Mouse (Mus musculus): ENCODE measurements around the gene S100a8. TPM values are rescaled to one million over a fixed set of nuclear protein-coding genes. Genes with fewer than 3 reads are reported as not detected.
A peak's percentile ranks its signal among the peaks of the same experiment; 100 is the strongest.

Gene S100a8
- polyA plus RNA-seq (2014; fragmentation: Nextera tagmentation; extraction: Ambion mirVana), result 2.2 TPM in 1 of 2 replicates, not detected in the other

DNA sequence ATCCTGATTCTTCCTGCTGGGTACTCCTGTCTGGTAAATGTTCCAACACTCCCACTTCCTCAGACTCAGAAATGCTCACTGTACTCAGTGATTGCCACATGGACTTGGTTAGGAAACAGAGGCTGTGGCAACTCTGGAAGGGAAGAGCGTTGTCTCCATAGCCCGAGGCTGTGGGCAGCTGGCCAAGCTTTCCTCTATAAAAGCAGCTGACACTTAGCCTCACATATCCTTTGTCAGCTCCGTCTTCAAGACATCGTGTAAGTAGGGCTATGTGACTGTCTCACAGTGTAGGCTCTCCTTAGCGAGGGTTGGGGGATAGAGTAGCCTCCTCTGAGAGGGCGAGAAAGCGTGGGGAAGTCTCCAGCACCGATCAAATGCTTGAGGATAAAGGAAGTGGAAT is at the start of gene S100a8:
Gene S100a8 (plus strand): TSS at position 133 of the 400 bp plus-strand sequence.
- Histone ChIP-seq H3K4me1 (ENCODE audit: control insufficient read depth, insufficient read depth, low read length) (no peaks in the 10 kb centered on the region), H3K9ac (replicated peaks; ENCODE audit: low read length) (no peak within 1 kb of the TSS), H3K36me3 (ENCODE audit: control insufficient read depth, insufficient read depth, low read length) (no peaks in the 10 kb centered on the region), H3K9me3 (ENCODE audit: control insufficient read depth, low read length) (no peaks in the 10 kb centered on the region), H3K27me3 (ENCODE audit: control insufficient read depth, insufficient read depth, low read length) (no peaks in the 10 kb centered on the region), H3K27ac (replicated peaks; ENCODE audit: low read depth, low read length) (no peak within 1 kb of the TSS), H3K4me3 (replicated peaks; ENCODE audit: low read depth, low read length) (no peak within 1 kb of the TSS), H3K4me2 (ENCODE audit: low read length) (no peak within 1 kb of the TSS)
- WGBS, result 74% methylated on average over 8 of the region's 8 CpGs
- DNase-seq (peak; percentile 11), ATAC-seq (ENCODE audit: low FRiP score, low TSS enrichment) (no peak)

DNA sequence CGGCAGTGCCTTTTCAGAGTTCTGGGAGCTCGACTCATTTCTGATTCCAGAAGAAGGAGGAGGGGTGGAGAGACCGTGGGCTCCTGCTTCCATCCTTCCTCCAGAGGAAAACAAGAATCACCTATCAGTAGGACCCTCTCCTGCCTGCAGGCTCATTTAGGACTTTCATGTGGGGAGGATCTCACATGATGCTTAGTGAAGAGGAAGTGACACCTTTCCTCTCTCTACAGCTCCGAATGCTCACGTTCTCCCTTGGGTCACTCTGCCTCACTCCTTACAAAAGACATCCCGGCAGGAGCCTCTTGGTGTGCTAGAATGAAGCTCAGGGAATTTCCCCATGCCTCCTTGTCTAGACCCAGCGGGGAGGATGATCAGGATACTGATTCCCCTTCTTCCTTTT is 47.2 kb upstream of the S100a8 start:
- ATAC-seq (ENCODE audit: low FRiP score, low TSS enrichment) (no peak), DNase-seq (no peak)
- no peaks in the 10 kb centered on the region for H3K36me3 ChIP-seq (ENCODE audit: control insufficient read depth, insufficient read depth, low read length)
- no peak overlapping the region for H3K27ac ChIP-seq (replicated peaks; ENCODE audit: low read depth, low read length)
- H3K9ac ChIP-seq (replicated peaks; ENCODE audit: low read length), result no peak overlapping the region
- peaks cover 13% of the 10 kb centered on the region for H3K4me1 ChIP-seq (ENCODE audit: control insufficient read depth, insufficient read depth, low read length)
- no peaks in the 10 kb centered on the region; the same call in 1 of the 2 replicates for H3K9me3 ChIP-seq (ENCODE audit: control insufficient read depth, low read length)
- no peak overlapping the region for H3K4me2 ChIP-seq (ENCODE audit: low read length)
- 55% methylated on average over 7 of the region's 7 CpGs for WGBS
- no peaks in the 10 kb centered on the region for H3K27me3 ChIP-seq (ENCODE audit: control insufficient read depth, insufficient read depth, low read length)
- no peak overlapping the region for H3K4me3 ChIP-seq (replicated peaks; ENCODE audit: low read depth, low read length)

DNA sequence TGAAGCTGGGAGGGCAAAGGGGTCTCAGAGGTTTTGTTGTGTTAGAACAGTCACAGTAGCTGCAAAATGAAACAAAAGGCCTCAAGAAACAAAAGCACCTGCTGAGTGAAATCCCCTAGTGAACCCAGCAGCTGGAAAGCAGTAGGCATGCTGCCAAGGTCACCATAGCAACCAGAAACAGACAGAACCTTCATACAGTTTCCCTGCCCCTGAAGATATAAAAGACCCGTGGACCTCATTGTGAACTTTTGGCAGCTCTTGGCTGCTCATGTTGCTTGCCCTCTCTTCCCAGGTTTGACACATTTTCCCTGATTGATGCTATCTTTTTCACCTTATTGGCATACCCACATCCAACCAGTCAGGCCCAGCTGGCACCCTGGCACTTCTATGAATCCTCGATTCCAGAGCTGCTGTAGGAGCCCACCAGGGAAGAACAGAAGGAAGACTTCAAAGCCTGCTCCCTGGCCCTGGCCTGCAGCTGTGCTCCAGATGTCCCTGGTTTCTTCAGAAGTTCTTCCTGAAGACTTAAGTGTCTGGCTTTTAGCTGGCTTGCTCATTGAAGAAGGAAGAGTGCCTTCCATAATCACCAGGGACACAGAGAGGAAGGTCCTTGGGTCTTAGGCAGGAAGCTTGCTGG is 45.2 kb upstream of the S100a8 start:
- H3K27ac ChIP-seq (replicated peaks; ENCODE audit: low read depth, low read length), result peak overlapping the region; percentile 52; the same call in 1 of the 2 replicates
- WGBS, result 6% methylated on average over 2 of the region's 2 CpGs

DNA sequence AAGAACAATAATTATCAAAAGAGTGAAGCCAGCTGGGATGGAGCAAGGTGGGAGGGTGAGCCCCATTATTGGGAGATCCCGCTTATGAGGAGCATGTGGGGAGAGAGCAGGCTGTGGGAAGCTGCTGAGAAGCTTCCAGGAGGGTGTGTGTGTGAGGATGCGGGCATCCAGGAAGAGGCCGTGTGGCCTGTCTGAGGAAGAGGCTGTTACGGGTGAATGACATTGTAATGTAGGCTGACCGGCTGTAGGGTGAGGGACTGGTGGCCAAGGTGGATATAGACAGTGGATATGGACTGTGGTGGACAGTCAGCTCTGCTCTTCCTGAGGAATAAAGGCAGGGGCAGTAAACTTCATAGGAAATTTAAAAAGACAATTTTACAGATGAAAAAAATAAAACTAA is 43.3 kb upstream of the S100a8 start:
- H3K4me3 ChIP-seq (replicated peaks; ENCODE audit: low read depth, low read length), result no peak overlapping the region
- no peak for DNase-seq
- no peak overlapping the region for H3K9ac ChIP-seq (replicated peaks; ENCODE audit: low read length)
- peaks cover 13% of the 10 kb centered on the region for H3K4me1 ChIP-seq (ENCODE audit: control insufficient read depth, insufficient read depth, low read length)
- no peaks in the 10 kb centered on the region for H3K27me3 ChIP-seq (ENCODE audit: control insufficient read depth, insufficient read depth, low read length)
- no peaks in the 10 kb centered on the region for H3K9me3 ChIP-seq (ENCODE audit: control insufficient read depth, low read length)
- H3K27ac ChIP-seq (replicated peaks; ENCODE audit: low read depth, low read length), result no peak overlapping the region
- H3K4me2 ChIP-seq (ENCODE audit: low read length), result no peak overlapping the region
- ATAC-seq (ENCODE audit: low FRiP score, low TSS enrichment), result no peak
- no peaks in the 10 kb centered on the region for H3K36me3 ChIP-seq (ENCODE audit: control insufficient read depth, insufficient read depth, low read length)
- 80% methylated on average over 5 of the region's 5 CpGs for WGBS

More for the DNA sequence above, 45.2 kb upstream of the S100a8 start:
- ATAC-seq (ENCODE audit: low FRiP score, low TSS enrichment) (peak; percentile 76; the same call in 1 of the 2 replicates), DNase-seq (peak; percentile 81)
- Histone ChIP-seq H3K4me2 (ENCODE audit: low read length) (no peak overlapping the region), H3K27me3 (ENCODE audit: control insufficient read depth, insufficient read depth, low read length) (no peaks in the 10 kb centered on the region), H3K4me3 (replicated peaks; ENCODE audit: low read depth, low read length) (no peak overlapping the region), H3K4me1 (ENCODE audit: control insufficient read depth, insufficient read depth, low read length) (peaks cover 13% of the 10 kb centered on the region), H3K9ac (replicated peaks; ENCODE audit: low read length) (no peak overlapping the region), H3K36me3 (ENCODE audit: control insufficient read depth, insufficient read depth, low read length) (no peaks in the 10 kb centered on the region), H3K9me3 (ENCODE audit: control insufficient read depth, low read length) (no peaks in the 10 kb centered on the region)

DNA sequence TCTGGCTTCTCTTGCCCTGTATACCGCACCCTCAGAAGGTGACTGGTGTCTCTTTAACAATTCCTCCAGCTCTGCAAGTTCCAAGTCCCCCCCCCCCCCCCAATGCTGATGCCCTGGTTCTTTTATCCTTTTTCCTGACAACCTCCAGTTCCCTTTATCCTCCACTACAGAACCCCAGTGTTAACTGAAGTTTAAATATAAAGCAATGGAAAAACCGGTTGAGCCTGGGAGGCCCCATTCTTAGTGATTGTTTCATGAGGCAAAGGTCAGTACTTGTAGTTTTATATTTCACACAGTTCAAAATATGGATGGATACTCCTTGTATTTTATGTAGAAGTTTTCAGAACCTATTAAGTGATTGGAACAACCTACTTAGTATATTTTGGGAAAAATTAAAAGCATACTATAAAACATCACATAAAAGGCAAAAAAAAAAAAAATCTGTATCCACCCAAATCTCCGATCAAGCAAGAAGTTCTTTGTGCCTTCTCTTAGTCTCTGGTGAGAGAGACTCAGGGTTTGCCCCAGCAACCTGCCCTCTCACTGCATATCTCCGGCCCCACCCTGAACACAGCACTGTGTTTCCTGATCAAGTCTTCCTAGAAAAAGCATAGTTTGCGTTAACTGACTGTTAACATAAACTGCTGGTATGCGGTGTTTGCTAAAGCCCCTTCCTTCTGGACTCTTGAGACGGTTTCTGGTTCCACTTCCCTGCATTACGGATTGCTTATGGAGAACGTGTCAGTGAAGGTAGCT is 42.3 kb upstream of the S100a8 start:
- no peak overlapping the region for H3K4me3 ChIP-seq (replicated peaks; ENCODE audit: low read depth, low read length)
- H3K4me2 ChIP-seq (ENCODE audit: low read length), result no peak overlapping the region
- H3K9me3 ChIP-seq (ENCODE audit: control insufficient read depth, low read length), result no peaks in the 10 kb centered on the region
- H3K27me3 ChIP-seq (ENCODE audit: control insufficient read depth, insufficient read depth, low read length), result no peaks in the 10 kb centered on the region
- 81% methylated on average over 9 of the region's 9 CpGs for whole genome bisulfite sequencing
- no peak overlapping the region for H3K9ac ChIP-seq (replicated peaks; ENCODE audit: low read length)
- no peak for ATAC-seq (ENCODE audit: low FRiP score, low TSS enrichment)
- H3K36me3 ChIP-seq (ENCODE audit: control insufficient read depth, insufficient read depth, low read length), result no peaks in the 10 kb centered on the region
- peaks cover 13% of the 10 kb centered on the region for H3K4me1 ChIP-seq (ENCODE audit: control insufficient read depth, insufficient read depth, low read length)
- no peak overlapping the region for H3K27ac ChIP-seq (replicated peaks; ENCODE audit: low read depth, low read length)
- no peak for DNase-seq

DNA sequence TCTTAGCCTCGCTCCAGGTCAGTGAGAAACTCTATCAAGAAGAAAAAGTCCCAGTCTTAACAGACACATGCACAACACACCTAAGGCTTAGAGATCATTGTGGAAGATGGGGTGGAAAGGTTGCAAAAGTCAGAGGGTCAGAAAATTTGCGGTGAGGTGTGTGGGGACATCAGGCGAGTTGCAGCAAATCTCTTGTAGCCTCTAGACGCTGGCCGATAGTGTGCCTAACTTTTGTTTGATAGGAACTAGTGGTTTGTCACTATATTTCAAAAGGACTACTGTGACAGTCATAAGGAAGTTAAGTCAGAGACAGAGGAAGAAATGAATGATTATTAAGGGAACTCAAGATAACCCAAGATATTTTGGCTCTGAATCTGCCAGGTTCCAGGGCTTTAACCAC is 41.4 kb upstream of the S100a8 start:
- ATAC-seq (ENCODE audit: low FRiP score, low TSS enrichment), result no peak
- H3K36me3 ChIP-seq (ENCODE audit: control insufficient read depth, insufficient read depth, low read length), result no peaks in the 10 kb centered on the region
- DNase-seq, result no peak
- H3K4me3 ChIP-seq (replicated peaks; ENCODE audit: low read depth, low read length), result no peak overlapping the region
- H3K9me3 ChIP-seq (ENCODE audit: control insufficient read depth, low read length), result no peaks in the 10 kb centered on the region
- WGBS, result 95% methylated on average over 5 of the region's 5 CpGs
- H3K27me3 ChIP-seq (ENCODE audit: control insufficient read depth, insufficient read depth, low read length), result no peaks in the 10 kb centered on the region
- H3K27ac ChIP-seq (replicated peaks; ENCODE audit: low read depth, low read length), result no peak overlapping the region
- no peak overlapping the region for H3K9ac ChIP-seq (replicated peaks; ENCODE audit: low read length)
- no peak overlapping the region for H3K4me2 ChIP-seq (ENCODE audit: low read length)
- H3K4me1 ChIP-seq (ENCODE audit: control insufficient read depth, insufficient read depth, low read length), result peaks cover 13% of the 10 kb centered on the region

DNA sequence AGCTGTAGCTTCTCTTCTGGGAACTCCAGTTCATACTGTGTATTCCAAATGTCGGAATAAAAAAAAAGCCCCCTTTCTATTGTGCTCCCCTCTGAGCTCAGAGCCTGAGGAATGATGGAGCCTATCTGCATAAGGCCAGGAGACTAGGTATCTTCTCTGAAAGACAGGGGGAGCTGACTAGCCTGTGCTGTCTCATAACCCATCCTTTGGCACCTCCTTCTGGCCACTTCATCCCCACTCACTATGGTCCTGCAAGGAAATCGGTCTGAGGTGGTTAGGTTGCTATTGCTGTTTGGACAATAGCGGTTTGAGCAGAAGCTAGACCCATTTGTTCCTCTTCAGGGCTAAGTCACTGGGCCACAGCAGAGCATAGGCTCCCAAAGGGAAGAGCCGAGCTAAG is 41.0 kb upstream of the S100a8 start:
- DNase-seq (peak; percentile 32), ATAC-seq (ENCODE audit: low FRiP score, low TSS enrichment) (no peak)
- H3K36me3 ChIP-seq (ENCODE audit: control insufficient read depth, insufficient read depth, low read length), result no peaks in the 10 kb centered on the region
- WGBS, result 57% methylated on average over 4 of the region's 4 CpGs
- no peak overlapping the region for H3K4me2 ChIP-seq (ENCODE audit: low read length)
- no peaks in the 10 kb centered on the region for H3K27me3 ChIP-seq (ENCODE audit: control insufficient read depth, insufficient read depth, low read length)
- H3K4me3 ChIP-seq (replicated peaks; ENCODE audit: low read depth, low read length), result no peak overlapping the region
- H3K4me1 ChIP-seq (ENCODE audit: control insufficient read depth, insufficient read depth, low read length), result peaks cover 13% of the 10 kb centered on the region
- H3K9ac ChIP-seq (replicated peaks; ENCODE audit: low read length), result no peak overlapping the region
- no peak overlapping the region for H3K27ac ChIP-seq (replicated peaks; ENCODE audit: low read depth, low read length)
- no peaks in the 10 kb centered on the region for H3K9me3 ChIP-seq (ENCODE audit: control insufficient read depth, low read length)

DNA sequence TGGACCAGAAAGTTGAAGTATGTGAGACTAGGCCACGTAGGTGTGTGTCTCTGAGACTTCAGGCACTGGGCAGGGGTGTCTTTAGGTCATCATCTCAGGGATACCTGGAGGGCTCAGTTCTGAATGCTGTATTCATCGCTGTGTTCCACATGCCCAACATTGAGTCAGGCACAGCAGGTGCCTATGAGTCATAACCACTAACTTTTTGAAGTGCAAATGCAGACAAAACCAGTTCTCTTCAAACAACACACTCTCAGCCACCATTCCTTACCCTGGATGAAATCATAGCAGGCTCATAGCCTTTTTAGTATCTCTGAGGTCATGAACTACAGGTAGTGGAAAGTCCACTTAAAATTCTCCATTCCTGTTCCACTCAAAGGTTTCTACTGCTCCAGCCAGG is 39.5 kb upstream of the S100a8 start:
- H3K9ac ChIP-seq (replicated peaks; ENCODE audit: low read length), result no peak overlapping the region

DNA sequence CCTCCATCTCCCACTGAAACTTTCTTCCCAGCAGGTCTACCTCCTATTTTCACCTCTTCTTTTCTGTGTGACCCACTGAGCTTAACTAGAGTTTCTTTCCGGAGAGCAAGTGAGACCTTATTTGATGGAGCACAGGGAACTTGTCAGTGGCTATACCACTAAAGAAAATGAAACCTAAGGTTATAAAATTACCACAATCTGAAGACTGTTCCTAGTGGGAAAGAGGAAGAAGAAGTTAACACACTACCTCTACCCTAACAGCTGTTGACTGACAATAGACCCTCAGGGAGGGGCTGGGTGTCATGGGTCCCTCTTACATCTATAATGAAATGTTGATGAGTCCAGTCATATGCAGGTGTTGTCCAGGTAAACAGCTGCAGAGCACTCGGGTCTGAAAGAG is 36.8 kb upstream of the S100a8 start:
- Histone ChIP-seq H3K27ac (replicated peaks; ENCODE audit: low read depth, low read length) (no peak overlapping the region), H3K27me3 (ENCODE audit: control insufficient read depth, insufficient read depth, low read length) (no peaks in the 10 kb centered on the region), H3K4me3 (replicated peaks; ENCODE audit: low read depth, low read length) (no peak overlapping the region), H3K9me3 (ENCODE audit: control insufficient read depth, low read length) (no peaks in the 10 kb centered on the region), H3K9ac (replicated peaks; ENCODE audit: low read length) (no peak overlapping the region), H3K36me3 (ENCODE audit: control insufficient read depth, insufficient read depth, low read length) (no peaks in the 10 kb centered on the region), H3K4me2 (ENCODE audit: low read length) (no peak overlapping the region), H3K4me1 (ENCODE audit: control insufficient read depth, insufficient read depth, low read length) (no peaks in the 10 kb centered on the region)
- WGBS, result 80% methylated on average over 2 of the region's 2 CpGs
- DNase-seq (no peak), ATAC-seq (ENCODE audit: low FRiP score, low TSS enrichment) (no peak)

More for the DNA sequence above, 39.5 kb upstream of the S100a8 start:
- Histone ChIP-seq H3K4me3 (replicated peaks; ENCODE audit: low read depth, low read length) (no peak overlapping the region), H3K27ac (replicated peaks; ENCODE audit: low read depth, low read length) (no peak overlapping the region), H3K36me3 (ENCODE audit: control insufficient read depth, insufficient read depth, low read length) (no peaks in the 10 kb centered on the region), H3K27me3 (ENCODE audit: control insufficient read depth, insufficient read depth, low read length) (no peaks in the 10 kb centered on the region), H3K4me1 (ENCODE audit: control insufficient read depth, insufficient read depth, low read length) (0 out of 2 replicates have a peak, but pooled peaks cover under 1% of the 10 kb centered on the region), H3K4me2 (ENCODE audit: low read length) (no peak overlapping the region), H3K9me3 (ENCODE audit: control insufficient read depth, low read length) (no peaks in the 10 kb centered on the region)
- DNase-seq, result no peak
- WGBS, result 82% methylated on average over 2 of the region's 2 CpGs
- ATAC-seq (ENCODE audit: low FRiP score, low TSS enrichment), result no peak

Data from midbrain, embryonic 14.5 days (tissue).